Mouse (Mus musculus): ENCODE results near the gene Tbcel. TPM values are rescaled to one million over a fixed set of nuclear protein-coding genes. Genes with fewer than 3 reads are reported as not detected.

Gene Tbcel
- total and polyA plus RNA-seq, 3 experiments: 7.6 to 20.0 (median 18.2) TPM

DNA sequence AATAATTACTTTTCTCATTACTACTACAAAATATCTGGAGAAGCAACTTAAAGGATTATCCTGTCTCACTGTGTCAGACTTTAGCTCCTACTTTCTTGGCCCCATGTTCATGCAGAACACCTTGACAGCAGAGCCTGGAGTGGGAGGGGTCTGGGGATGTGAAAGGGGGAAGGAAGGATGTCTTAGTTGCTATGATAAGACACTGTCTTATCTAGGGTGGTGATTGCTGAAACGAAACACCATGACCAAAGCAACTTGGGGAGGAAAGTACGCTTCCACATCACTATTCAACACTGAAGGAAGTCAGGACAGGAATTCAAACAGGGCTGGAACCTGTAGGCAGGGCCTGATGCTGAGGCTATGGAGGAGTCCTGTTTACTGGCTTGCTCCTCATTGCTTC lies 11.3 kb downstream of the Tbcel start:
- Histone ChIP-seq H3K4me1 (ENCODE audit: control insufficient read depth, insufficient read depth, low read length) (no peaks in the 10 kb centered on the region), H3K27ac (no peak overlapping the region), H3K9ac (ENCODE audit: low read depth, low read length) (no peak overlapping the region), H3K79me2 (replicated peaks; ENCODE audit: control insufficient read depth, insufficient read depth, low read length) (no peaks in the 10 kb centered on the region), H3K36me3 (ENCODE audit: control insufficient read depth, insufficient read depth, low read length) (no peaks in the 10 kb centered on the region), H3K27me3 (ENCODE audit: control insufficient read depth, insufficient read depth, low read length) (0 out of 2 replicates have a peak, but pooled peaks cover 2% of the 10 kb centered on the region), H3K4me3 (no peak overlapping the region)
- TF ChIP-seq CTCF (IDR thresholded peaks at IDR 0.05): no peak
- TF ChIP-seq POLR2A (IDR thresholded peaks at IDR 0.05; ENCODE audit: insufficient read depth, low read depth, low read length): no peak
- TF ChIP-seq EP300 (IDR thresholded peaks at IDR 0.05; ENCODE audit: insufficient read depth, low read depth, low read length): no peak
- DNase-seq: no peak
- 38% methylated on average over 2 of the region's 2 CpGs for WGBS
- intact Hi-C loops (cut with DNase I): no loop called here

DNA sequence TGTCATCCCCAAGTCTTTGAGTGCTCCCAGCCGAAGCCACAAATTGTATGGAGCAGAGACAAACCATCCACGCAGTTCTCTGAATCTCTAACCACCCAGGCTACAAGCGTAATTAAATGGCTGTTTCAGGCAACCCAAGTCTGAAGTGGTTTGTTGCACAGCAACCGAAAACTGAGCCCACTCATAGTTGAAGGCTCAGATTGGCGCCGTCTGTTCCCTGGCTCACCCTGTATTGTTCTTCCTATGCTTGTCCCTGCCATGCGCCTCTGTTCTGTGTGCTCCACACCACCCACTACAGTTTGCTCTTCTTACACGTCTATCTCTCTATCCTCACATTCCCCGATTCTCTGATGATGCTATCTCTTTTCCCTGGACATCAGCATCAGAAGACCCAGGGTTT lies 15.8 kb downstream of the Tbcel start:
- Histone ChIP-seq H3K36me3 (ENCODE audit: control insufficient read depth, insufficient read depth, low read length) (no peaks in the 10 kb centered on the region), H3K4me1 (ENCODE audit: control insufficient read depth, insufficient read depth, low read length) (no peaks in the 10 kb centered on the region), H3K79me2 (replicated peaks; ENCODE audit: control insufficient read depth, insufficient read depth, low read length) (no peaks in the 10 kb centered on the region), H3K27ac (no peak overlapping the region), H3K27me3 (ENCODE audit: control insufficient read depth, insufficient read depth, low read length) (0 out of 2 replicates have a peak, but pooled peaks cover 2% of the 10 kb centered on the region), H3K9ac (ENCODE audit: low read depth, low read length) (no peak overlapping the region), H3K4me3 (no peak overlapping the region)
- intact Hi-C loops (cut with DNase I): no loop called here
- TF ChIP-seq CTCF (IDR thresholded peaks at IDR 0.05): no peak
- no peak for TF ChIP-seq EP300 (IDR thresholded peaks at IDR 0.05; ENCODE audit: insufficient read depth, low read depth, low read length)
- no peak for TF ChIP-seq POLR2A (IDR thresholded peaks at IDR 0.05; ENCODE audit: insufficient read depth, low read depth, low read length)
- no peak for DNase-seq
- 85% methylated on average over 9 of the region's 9 CpGs for WGBS

DNA sequence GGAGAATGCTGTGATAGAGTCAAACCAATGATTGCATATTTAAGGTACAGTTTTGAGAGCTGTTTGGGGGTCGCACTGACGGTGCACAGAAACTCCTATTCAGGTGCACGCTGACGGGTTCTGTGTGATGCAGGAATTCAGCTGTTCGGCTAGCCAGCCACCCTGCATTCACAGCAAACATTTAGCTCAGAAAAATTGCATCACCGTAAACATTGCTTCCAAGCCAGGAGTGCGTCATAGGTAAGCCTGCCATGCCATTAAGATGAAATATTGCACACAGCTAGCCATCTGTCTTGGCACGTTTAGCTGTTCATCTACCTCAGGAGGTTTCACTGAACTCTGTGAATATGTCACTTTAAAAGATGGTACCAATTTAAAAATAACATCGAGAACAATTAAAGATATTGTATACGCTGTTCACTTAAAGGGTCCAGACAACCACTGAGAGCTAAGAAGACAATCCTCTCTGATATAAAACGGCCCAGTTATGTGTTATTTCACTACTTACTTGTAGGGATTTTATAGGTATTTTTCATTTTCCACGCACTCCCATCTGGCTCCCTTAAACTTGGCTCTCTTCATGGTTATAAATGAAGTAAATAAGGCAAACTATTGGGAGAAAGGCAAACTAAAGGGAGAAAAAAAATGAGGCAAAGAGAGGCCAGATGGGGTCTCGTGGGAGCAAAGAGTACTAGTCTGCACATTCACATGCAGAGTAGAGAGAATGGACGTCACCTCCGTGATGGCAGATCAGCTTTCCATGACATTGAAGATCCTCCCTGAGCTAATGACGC lies 16.8 kb downstream of the Tbcel start:
- Histone ChIP-seq H3K9ac (ENCODE audit: low read depth, low read length) (no peak overlapping the region), H3K4me3 (no peak overlapping the region), H3K36me3 (ENCODE audit: control insufficient read depth, insufficient read depth, low read length) (no peaks in the 10 kb centered on the region), H3K27ac (no peak overlapping the region), H3K4me1 (ENCODE audit: control insufficient read depth, insufficient read depth, low read length) (no peaks in the 10 kb centered on the region), H3K79me2 (replicated peaks; ENCODE audit: control insufficient read depth, insufficient read depth, low read length) (no peaks in the 10 kb centered on the region), H3K27me3 (ENCODE audit: control insufficient read depth, insufficient read depth, low read length) (0 out of 2 replicates have a peak, but pooled peaks cover 2% of the 10 kb centered on the region)
- WGBS: 80% methylated on average over 16 of the region's 16 CpGs
- DNase-seq: no peak
- intact Hi-C loops (cut with DNase I): no loop called here
- TF ChIP-seq CTCF (IDR thresholded peaks at IDR 0.05): no peak
- TF ChIP-seq POLR2A (IDR thresholded peaks at IDR 0.05; ENCODE audit: insufficient read depth, low read depth, low read length): no peak
- TF ChIP-seq EP300 (IDR thresholded peaks at IDR 0.05; ENCODE audit: insufficient read depth, low read depth, low read length): no peak

DNA sequence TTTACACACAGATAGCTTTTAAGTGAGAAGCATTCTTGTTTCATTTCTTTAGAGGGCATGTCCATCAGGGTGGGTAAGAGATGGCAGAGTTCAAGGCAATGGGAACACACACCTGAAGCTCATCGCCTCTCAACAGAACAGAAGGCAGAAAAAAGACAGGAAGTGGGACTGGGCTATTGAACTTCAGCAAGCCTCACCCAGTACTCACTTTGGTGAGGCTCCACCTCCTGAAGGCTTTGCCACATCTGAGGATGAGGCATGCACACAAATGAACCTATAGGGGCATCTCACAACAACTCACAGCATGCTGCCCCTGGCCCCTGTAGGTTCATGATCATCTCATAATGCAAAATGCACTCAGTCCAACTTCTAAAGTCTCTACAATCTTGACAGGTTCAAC lies 19.5 kb downstream of the Tbcel start:
- Histone ChIP-seq H3K27me3 (ENCODE audit: control insufficient read depth, insufficient read depth, low read length) (no peaks in the 10 kb centered on the region), H3K27ac (no peak overlapping the region), H3K4me1 (ENCODE audit: control insufficient read depth, insufficient read depth, low read length) (no peaks in the 10 kb centered on the region), H3K4me3 (no peak overlapping the region), H3K36me3 (ENCODE audit: control insufficient read depth, insufficient read depth, low read length) (no peaks in the 10 kb centered on the region), H3K79me2 (replicated peaks; ENCODE audit: control insufficient read depth, insufficient read depth, low read length) (no peaks in the 10 kb centered on the region), H3K9ac (ENCODE audit: low read depth, low read length) (no peak overlapping the region)
- no peak for DNase-seq
- TF ChIP-seq POLR2A (IDR thresholded peaks at IDR 0.05; ENCODE audit: insufficient read depth, low read depth, low read length) (no peak), CTCF (IDR thresholded peaks at IDR 0.05) (no peak), EP300 (IDR thresholded peaks at IDR 0.05; ENCODE audit: insufficient read depth, low read depth, low read length) (no peak)
- intact Hi-C loops (cut with DNase I): no loop called here
- 90% methylated on average over 1 of the region's 1 CpGs for WGBS

DNA sequence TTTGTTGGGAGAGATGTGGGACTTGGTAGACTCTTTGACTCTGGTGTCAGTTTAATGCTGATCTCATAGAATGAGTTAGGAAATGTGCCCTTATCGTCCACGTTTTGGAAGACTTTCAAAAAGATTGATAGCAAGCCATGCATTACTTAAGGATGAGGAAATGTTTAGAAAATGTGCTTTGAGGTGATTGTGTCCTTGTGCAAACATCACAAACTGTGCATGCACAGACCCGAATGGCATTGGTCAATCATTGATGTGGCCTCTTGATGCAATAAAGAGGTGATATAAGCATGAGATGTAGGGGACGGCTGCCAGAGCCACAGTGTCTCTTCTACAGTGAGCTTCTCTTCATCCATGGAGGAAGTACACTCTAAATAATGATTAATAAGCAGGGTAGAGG lies 20.7 kb downstream of the Tbcel start:
- H3K27me3 ChIP-seq (ENCODE audit: control insufficient read depth, insufficient read depth, low read length): no peaks in the 10 kb centered on the region
- DNase-seq: no peak
- no peak overlapping the region for H3K4me3 ChIP-seq
- H3K27ac ChIP-seq: no peak overlapping the region
- intact Hi-C loops (cut with DNase I): no loop called here
- H3K36me3 ChIP-seq (ENCODE audit: control insufficient read depth, insufficient read depth, low read length): no peaks in the 10 kb centered on the region
- 37% methylated on average over 4 of the region's 4 CpGs for WGBS
- TF ChIP-seq CTCF (IDR thresholded peaks at IDR 0.05) (no peak), EP300 (IDR thresholded peaks at IDR 0.05; ENCODE audit: insufficient read depth, low read depth, low read length) (no peak), POLR2A (IDR thresholded peaks at IDR 0.05; ENCODE audit: insufficient read depth, low read depth, low read length) (no peak)
- no peaks in the 10 kb centered on the region for H3K79me2 ChIP-seq (replicated peaks; ENCODE audit: control insufficient read depth, insufficient read depth, low read length)
- H3K9ac ChIP-seq (ENCODE audit: low read depth, low read length): no peak overlapping the region
- no peaks in the 10 kb centered on the region for H3K4me1 ChIP-seq (ENCODE audit: control insufficient read depth, insufficient read depth, low read length)

DNA sequence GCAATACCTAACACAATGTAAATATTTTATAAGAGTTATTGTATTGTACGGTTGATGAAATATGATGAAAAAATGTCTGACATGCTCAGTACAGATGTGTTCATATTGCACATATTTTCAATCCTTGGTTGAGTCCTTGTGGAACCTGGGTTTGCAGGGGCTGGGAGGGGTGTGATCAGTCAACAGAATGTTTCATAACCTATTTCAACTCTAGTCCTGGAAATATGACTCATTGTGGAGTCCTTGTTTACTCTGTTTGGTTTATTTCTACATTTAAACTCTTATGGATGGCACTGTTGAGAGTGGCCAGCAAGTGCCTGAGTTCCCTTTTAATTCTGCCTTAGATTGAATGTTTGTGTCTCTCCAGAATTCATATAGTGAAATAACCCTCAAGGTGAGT lies 22.9 kb downstream of the Tbcel start:
- Histone ChIP-seq H3K27ac (no peak overlapping the region), H3K9ac (ENCODE audit: low read depth, low read length) (no peak overlapping the region), H3K36me3 (ENCODE audit: control insufficient read depth, insufficient read depth, low read length) (no peaks in the 10 kb centered on the region), H3K4me1 (ENCODE audit: control insufficient read depth, insufficient read depth, low read length) (no peaks in the 10 kb centered on the region), H3K4me3 (no peak overlapping the region), H3K27me3 (ENCODE audit: control insufficient read depth, insufficient read depth, low read length) (no peaks in the 10 kb centered on the region), H3K79me2 (replicated peaks; ENCODE audit: control insufficient read depth, insufficient read depth, low read length) (no peaks in the 10 kb centered on the region)
- no peak for TF ChIP-seq CTCF (IDR thresholded peaks at IDR 0.05)
- TF ChIP-seq POLR2A (IDR thresholded peaks at IDR 0.05; ENCODE audit: insufficient read depth, low read depth, low read length): no peak
- TF ChIP-seq EP300 (IDR thresholded peaks at IDR 0.05; ENCODE audit: insufficient read depth, low read depth, low read length): no peak
- intact Hi-C loops (cut with DNase I): no loop called here
- DNase-seq: no peak
- 94% methylated on average over 1 of the region's 1 CpGs for WGBS
